ENCODE assay signal across 17 mouse cellular contexts in genomic region chr7:117911062-117911461, GRCm38 (mm10).
"Had no signal": no experiment of that assay in that cellular context is flagged by ENCODE, and none has a peak within 500 bp of the region (broad histone marks: within the 10 kb centered on the region; RNA-seq: fewer than 3 reads in every experiment).

No protein-coding gene starts in this region.

- ATAC-seq: liver, embryonic 12.5 days; liver, postnatal 0 days; lung, postnatal 0 days; midbrain, embryonic 13.5 days; midbrain, embryonic 15.5 days; midbrain, embryonic 16.5 days had no signal

- DNase-seq: left cerebral cortex, postnatal 4 days; liver; liver, embryonic 13.5 days; liver, postnatal 0 days; lung, adult 18-20 months; lung, adult 2 months; lung, embryonic 14.5 days; lung, postnatal 10 days; lung, postnatal 14 days; lung, postnatal 36 days; lung, postnatal 4 days; midbrain, embryonic 14.5 days had no signal
